Mouse (Mus musculus) CH12.LX (cell line): ENCODE results near the gene Ppox. TPM values are rescaled to one million over a fixed set of nuclear protein-coding genes. Genes with fewer than 3 reads are reported as not detected.
"Not testable (repeated sequence)": the region's sequence is repeated elsewhere in the genome, so short reads cannot be mapped to it uniquely, and the experiment has no call there.

Experiments used
- DNase-seq: peaks from one replicate; pipeline ENCODE4 v3.0.0-alpha.2; 2013; ENCODE audit errors: extremely low read depth
- H3K27ac ChIP-seq: 2 replicates; pipeline ENCODE4 v1.5.1; 2012; ENCODE audit warnings: low read depth, mild to moderate bottlenecking, control low read depth, moderate library complexity; ENCODE audit not compliant: insufficient read depth
- H3K27me3 ChIP-seq: replicated peaks from 2 replicates; pipeline ENCODE3; 2012; ENCODE audit warnings: inconsistent platforms
- H3K36me3 ChIP-seq, 2 experiments: replicated peaks in 1 of 2; 2 replicates each; pipeline versions ENCODE3 to v1.6.1; 2012; ENCODE audit warnings: inconsistent platforms in 1 of 2, low read length in 1 of 2, mild to moderate bottlenecking in 1 of 2, mixed read lengths in 1 of 2, moderate library complexity in 1 of 2; ENCODE audit not compliant: control insufficient read depth in 1 of 2, insufficient read depth in 1 of 2
- H3K4me1 ChIP-seq, 2 experiments: 2 replicates each; pipeline ENCODE4 v1.6.1; 2012; ENCODE audit warnings: inconsistent platforms in 1 of 2, moderate library complexity in 1 of 2; ENCODE audit not compliant: insufficient read depth in 2 of 2, control insufficient read depth in 1 of 2
- H3K4me2 ChIP-seq: 2 replicates; pipeline ENCODE4 v1.6.1; 2012; ENCODE audit warnings: low read depth, mild to moderate bottlenecking, control low read depth; ENCODE audit not compliant: poor library complexity, insufficient read depth, severe bottlenecking
- H3K4me3 ChIP-seq, 3 experiments: fragments of 150-350 bp in 1 of 3; sonication (generic) in 1 of 3; replicated peaks in 1 of 3; 2 replicates each; pipeline versions ENCODE3 to v1.5.1; 2011 to 2012; ENCODE audit warnings: low read depth in 2 of 3, low read length in 2 of 3, mild to moderate bottlenecking in 2 of 3, moderate library complexity in 2 of 3, control low read depth in 1 of 3, improper control_type of control experiment in 1 of 3, inconsistent platforms in 1 of 3, mixed read lengths in 1 of 3; ENCODE audit not compliant: poor library complexity in 1 of 3
- H3K79me2 ChIP-seq: replicated peaks from 2 replicates; pipeline ENCODE4 v1.6.1; 2012; ENCODE audit warnings: mild to moderate bottlenecking, moderate library complexity; ENCODE audit not compliant: control insufficient read depth, poor library complexity, insufficient read depth, severe bottlenecking; ENCODE audit errors: extremely low read depth
- H3K9ac ChIP-seq: 2 replicates; pipeline ENCODE4 v1.6.1; 2012; ENCODE audit warnings: low read depth, mild to moderate bottlenecking, control low read depth, moderate library complexity; ENCODE audit not compliant: insufficient read depth
- H3K9me3 ChIP-seq: replicated peaks from 2 replicates; pipeline ENCODE3; 2012; ENCODE audit warnings: low read length, inconsistent platforms, mixed read lengths
- BHLHE40 ChIP-seq: IDR thresholded peaks from 2 replicates; pipeline ENCODE4 v1.6.1; 2011; ENCODE audit warnings: mild to moderate bottlenecking, low read depth, low read length, improper control_type of control experiment
- CTCF ChIP-seq, 2 experiments: IDR thresholded peaks in 1 of 2; conservative IDR thresholded peaks in 1 of 2; 2 replicates each; pipeline ENCODE4 v1.5.1; 2011 to 2012; ENCODE audit warnings: low read depth in 2 of 2, low read length in 2 of 2, improper control_type of control experiment in 1 of 2, inconsistent platforms in 1 of 2, mild to moderate bottlenecking in 1 of 2, moderate library complexity in 1 of 2
- E2F4 ChIP-seq: IDR thresholded peaks from 2 replicates; pipeline ENCODE4 v1.6.1; 2011; ENCODE audit warnings: low read depth, low read length, improper control_type of control experiment; ENCODE audit not compliant: insufficient replicate concordance
- EP300 ChIP-seq: IDR thresholded peaks from 2 replicates; pipeline ENCODE4 v1.6.1; 2011; ENCODE audit warnings: low read length, improper control_type of control experiment
- ETS1 ChIP-seq: conservative IDR thresholded peaks from 2 replicates; pipeline ENCODE4 v1.6.1; 2012; ENCODE audit warnings: low read depth, mild to moderate bottlenecking, inconsistent platforms, low read length, improper control_type of control experiment, moderate library complexity
- HCFC1 ChIP-seq: IDR thresholded peaks from 2 replicates; pipeline ENCODE4 v1.6.1; 2012; ENCODE audit warnings: low read depth, mild to moderate bottlenecking, inconsistent platforms, low read length, improper control_type of control experiment
- IRF4 ChIP-seq: IDR thresholded peaks from 2 replicates; pipeline ENCODE4 v1.6.1; 2014; ENCODE audit warnings: low read depth, mild to moderate bottlenecking, inconsistent platforms, low read length, improper control_type of control experiment
- JUN ChIP-seq: IDR thresholded peaks from 2 replicates; pipeline ENCODE4 v1.6.1; 2011; ENCODE audit warnings: low read depth, mild to moderate bottlenecking, low read length, improper control_type of control experiment, moderate library complexity; ENCODE audit not compliant: insufficient read depth
- JUND ChIP-seq: conservative IDR thresholded peaks from 2 replicates; pipeline ENCODE4 v1.6.1; 2011; ENCODE audit warnings: low read depth, low read length, improper control_type of control experiment
- MAX ChIP-seq: IDR thresholded peaks from 2 replicates; pipeline ENCODE4 v1.6.1; 2011; ENCODE audit warnings: low read length, improper control_type of control experiment
- MAZ ChIP-seq: IDR thresholded peaks from 2 replicates; pipeline ENCODE4 v1.6.1; 2012; ENCODE audit warnings: low read depth, mild to moderate bottlenecking, inconsistent platforms, low read length, improper control_type of control experiment, moderate library complexity
- MEF2A ChIP-seq: IDR thresholded peaks from 2 replicates; pipeline ENCODE4 v1.6.1; 2014; ENCODE audit warnings: low read depth, mild to moderate bottlenecking, inconsistent platforms, low read length, improper control_type of control experiment, borderline replicate concordance
- MYC ChIP-seq: IDR thresholded peaks from 2 replicates; pipeline ENCODE4 v1.6.1; 2011; ENCODE audit warnings: low read depth, mild to moderate bottlenecking, improper control_type of control experiment, low read length
- NELFE ChIP-seq: IDR thresholded peaks from 2 replicates; pipeline ENCODE4 v1.6.1; 2011; ENCODE audit warnings: low read depth, low read length, improper control_type of control experiment
- NRF1 ChIP-seq: IDR thresholded peaks from 2 replicates; pipeline ENCODE4 v1.6.1; 2014; ENCODE audit warnings: low read depth, mild to moderate bottlenecking, inconsistent platforms, low read length, improper control_type of control experiment, moderate library complexity
- POLR2A ChIP-seq: IDR thresholded peaks from 2 replicates; pipeline ENCODE4 v1.6.1; 2011; ENCODE audit warnings: low read depth, mild to moderate bottlenecking, improper control_type of control experiment, low read length
- RAD21 ChIP-seq: IDR thresholded peaks from 2 replicates; pipeline ENCODE4 v1.6.1; 2011; ENCODE audit warnings: low read depth, mild to moderate bottlenecking, low read length, improper control_type of control experiment, moderate library complexity
- RCOR1 ChIP-seq: conservative IDR thresholded peaks from 2 replicates; pipeline ENCODE4 v1.6.1; 2012; ENCODE audit warnings: low read depth, mild to moderate bottlenecking, inconsistent platforms, low read length, improper control_type of control experiment
- SIN3A ChIP-seq: IDR thresholded peaks from 2 replicates; pipeline ENCODE4 v1.6.1; 2012; ENCODE audit warnings: low read length, improper control_type of control experiment, inconsistent platforms
- SMC3 ChIP-seq: IDR thresholded peaks from 2 replicates; pipeline ENCODE4 v1.6.1; 2011; ENCODE audit warnings: low read depth, low read length, improper control_type of control experiment
- TCF12 ChIP-seq: IDR thresholded peaks from 2 replicates; pipeline ENCODE4 v1.6.1; 2014; ENCODE audit warnings: low read depth, mild to moderate bottlenecking, inconsistent platforms, low read length, improper control_type of control experiment
- USF1 ChIP-seq: IDR thresholded peaks from 2 replicates; pipeline ENCODE4 v1.6.1; 2014; ENCODE audit warnings: low read depth, mild to moderate bottlenecking, inconsistent platforms, low read length, improper control_type of control experiment
- ZKSCAN1 ChIP-seq: IDR thresholded peaks from 2 replicates; pipeline ENCODE4 v1.6.1; 2012; ENCODE audit warnings: low read depth, inconsistent platforms, low read length, improper control_type of control experiment, borderline replicate concordance
- ZMIZ1 ChIP-seq: IDR thresholded peaks from 2 replicates; pipeline ENCODE4 v1.6.1; 2012; ENCODE audit warnings: low read depth, mild to moderate bottlenecking, inconsistent platforms, low read length, improper control_type of control experiment
- ZNF384 ChIP-seq: IDR thresholded peaks from 2 replicates; pipeline ENCODE4 v1.6.1; 2012; ENCODE audit warnings: low read depth, low read length, improper control_type of control experiment, inconsistent platforms
- dilution Hi-C: fragments of 300-500 bp; cut with MboI; formaldehyde crosslinking; loops from 2 replicates; pipeline ENCODE4 v1.14.3; 2020; ENCODE audit warnings: low sequenced_read_pairs; ENCODE audit not compliant: extremely low pct_unique_long_range_greater_than_20kb, extremely low pct_ligation_motif_present
- in situ Hi-C: fragments of 300-500 bp; cut with MboI; formaldehyde crosslinking; loops from 3 replicates; pipeline ENCODE4 v1.14.3; 2019; ENCODE audit warnings: low sequenced_read_pairs, low pct_ligation_motif_present, low pct_unique_long_range_greater_than_20kb, mixed read lengths
- polyA plus RNA-seq: library from polyadenylated mRNA; unstranded; fragments of >175 nt; gene quantifications from 2 replicates; pipeline ENCODE4 v1.2.1, GENCODE M21; 2012; ENCODE audit warnings: low read depth; ENCODE audit not compliant: insufficient read length
- total RNA-seq, 2 experiments: library from RNA; depleted of rRNA; stranded (reverse); fragments of 300-350 nt in 1 of 2; fragments of >200 nt in 1 of 2; gene quantifications; 2 replicates each; pipeline ENCODE4 v1.2.3; 2012 to 2014

Ppox gene
- total and polyA plus RNA-seq, 3 experiments, result 10.5 to 15.1 (median 13.6) TPM

DNA sequence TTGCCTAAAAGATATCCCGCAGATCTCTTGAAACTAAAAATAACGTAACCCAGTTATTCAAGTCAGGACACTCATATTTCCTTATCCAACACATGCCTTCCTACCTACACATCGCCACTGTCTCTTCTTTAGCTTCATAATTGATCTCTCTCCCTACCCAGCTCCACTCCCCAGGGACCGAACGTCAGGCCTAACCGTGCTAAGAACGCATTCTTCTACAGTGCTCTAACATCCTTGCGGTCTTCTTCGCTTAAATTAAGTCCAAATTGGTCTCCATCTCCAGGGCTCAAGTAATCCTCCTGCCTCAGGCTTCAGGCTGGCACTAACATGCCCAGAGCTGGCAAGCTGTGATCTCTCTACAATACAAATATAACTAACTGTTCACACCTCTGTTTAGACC lies 47.3 kb upstream of the Ppox start:
- in situ Hi-C loops, result no loop called here
- H3K79me2 ChIP-seq, result peaks cover 51% of the 10 kb centered on the region
- H3K4me1 ChIP-seq, result peaks cover 13 to 47% of the 10 kb centered on the region in 2 experiments
- H3K27me3 ChIP-seq, result no peaks in the 10 kb centered on the region
- peak overlapping the region; percentile 95 for H3K9ac ChIP-seq
- peak overlapping the region; percentile 98 for H3K4me2 ChIP-seq
- dilution Hi-C loops, result no loop called here
- peaks cover 2 to 37% of the 10 kb centered on the region in 2 experiments for H3K36me3 ChIP-seq
- peak overlapping the region; percentile 85 to 98 (median 90) for H3K4me3 ChIP-seq
- DNase-seq, result peak; percentile 52
- peak overlapping the region; percentile 91 for H3K27ac ChIP-seq
- TF ChIP-seq MEF2A (no peak), JUND (no peak), MYC (no peak), TCF12 (no peak), RCOR1 (no peak), ZMIZ1 (no peak; the same call in 1 of the 2 replicates), USF1 (no peak), MAZ (no peak), E2F4 (no peak)
- H3K9me3 ChIP-seq, result no peaks in the 10 kb centered on the region

DNA sequence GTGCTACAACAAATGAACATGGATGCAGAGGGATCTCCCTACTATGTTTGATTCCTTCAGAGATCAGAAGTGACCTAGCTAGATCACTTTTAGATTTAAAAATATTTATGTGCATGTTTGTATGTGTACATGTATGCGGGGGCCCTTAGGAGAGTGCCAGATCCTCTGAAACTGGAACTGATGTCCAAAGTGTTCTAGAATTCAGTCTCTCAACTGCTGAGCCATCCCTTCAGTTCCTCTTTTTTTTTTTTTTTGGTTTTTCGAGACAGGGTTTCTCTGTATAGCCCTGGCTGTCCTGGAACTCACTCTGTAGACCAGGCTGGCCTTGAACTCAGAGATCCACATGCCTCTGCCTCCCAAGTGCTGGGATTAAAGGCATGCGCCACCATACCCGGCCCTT lies 45.6 kb upstream of the Ppox start:
- H3K36me3 ChIP-seq, result peaks cover 2 to 27% of the 10 kb centered on the region in 2 experiments
- H3K9me3 ChIP-seq, dilution Hi-C loops, H3K4me3 ChIP-seq, H3K9ac ChIP-seq, in situ Hi-C loops, H3K27me3 ChIP-seq: not testable (repeated sequence)
- H3K27ac ChIP-seq, result 0 out of 2 replicates have a peak overlapping the region, but pooled peaks have one; percentile 23
- peak; percentile 52 for DNase-seq
- H3K4me1 ChIP-seq, result peaks cover 13 to 45% of the 10 kb centered on the region in 2 experiments
- peak overlapping the region; percentile 98; the same call in 1 of the 2 replicates for H3K4me2 ChIP-seq
- TF ChIP-seq EP300 (peak; percentile 78), ZNF384 (peak; percentile 92), IRF4 (peak; percentile 73), BHLHE40 (0 out of 2 replicates have a peak, but pooled peaks have one; percentile 29)
- peaks cover 43% of the 10 kb centered on the region for H3K79me2 ChIP-seq

DNA sequence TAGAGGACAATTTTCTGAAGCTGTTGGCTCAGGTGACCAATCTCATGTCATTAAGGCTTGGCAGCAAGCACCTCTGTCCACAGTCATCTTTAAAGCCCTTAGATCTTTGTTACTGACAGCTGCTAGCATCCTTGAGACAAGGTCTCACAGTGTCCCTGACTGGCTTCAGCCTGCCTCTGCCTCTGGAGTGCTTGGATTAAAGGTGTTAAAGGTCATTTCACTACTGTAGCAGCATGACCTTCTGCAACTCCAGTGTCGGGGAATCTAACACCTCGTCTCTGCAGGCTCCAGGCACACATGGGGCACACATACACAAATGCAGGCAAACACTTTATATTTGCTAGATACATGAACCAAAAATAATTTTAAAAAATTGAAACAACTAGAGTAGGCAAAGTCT lies 44.6 kb upstream of the Ppox start:
- no peaks in the 10 kb centered on the region for H3K9me3 ChIP-seq
- dilution Hi-C loops (no loop called here), in situ Hi-C loops (no loop called here)
- TF ChIP-seq NRF1, result no peak
- TF ChIP-seq JUN, result no peak
- no peak for TF ChIP-seq MAX
- TF ChIP-seq JUND, result no peak
- TF ChIP-seq HCFC1, result no peak
- no peak for TF ChIP-seq ZMIZ1
- no peak for TF ChIP-seq SIN3A
- TF ChIP-seq SMC3, result no peak
- TF ChIP-seq NELFE, result no peak
- TF ChIP-seq RCOR1, result no peak
- TF ChIP-seq CTCF (conservative IDR thresholded peaks at IDR 0.05 in 1 of 2, IDR thresholded peaks at IDR 0.05 in 1 of 2; ENCODE audit: low read depth in 2 of 2, low read length in 2 of 2), result no peak
- no peak for TF ChIP-seq ZNF384
- TF ChIP-seq ZKSCAN1, result no peak
- TF ChIP-seq E2F4, result no peak
- TF ChIP-seq POLR2A, result no peak
- no peak for TF ChIP-seq RAD21
- no peak for TF ChIP-seq EP300
- no peak for TF ChIP-seq IRF4
- no peak for TF ChIP-seq ETS1
- H3K27ac ChIP-seq, result no peak overlapping the region
- H3K4me2 ChIP-seq, result no peak overlapping the region
- peaks cover 35% of the 10 kb centered on the region for H3K79me2 ChIP-seq
- peaks cover 2 to 24% of the 10 kb centered on the region in 2 experiments for H3K36me3 ChIP-seq
- H3K4me1 ChIP-seq, result peaks cover 8 to 36% of the 10 kb centered on the region in 2 experiments
- H3K4me3 ChIP-seq, result no peak overlapping the region
- no peak overlapping the region for H3K9ac ChIP-seq
- no peak for DNase-seq
- no peaks in the 10 kb centered on the region for H3K27me3 ChIP-seq
